Mouse (Mus musculus) CD8-positive naive resting alpha-beta T cell, adult 2 months (primary cell): ENCODE measurements around the gene Axin1.

Experiments
- DNase-seq, 2 experiments: peaks; one replicate each; pipeline ENCODE4 v3.0.0; 2022; ENCODE audit warnings: low read depth in 2 of 2, low spot score in 2 of 2

Axin1 gene

GRCm38 (mm10) chr17:26237667-26238066, 99.2 kb downstream of the Axin1 start:
- DNase-seq: no peak

- DNase-seq: no peak
Observed at GRCm38 (mm10) chr17:26239551-26239950, 101.1 kb downstream of the Axin1 start.

- DNase-seq: no peak
Observed at GRCm38 (mm10) chr17:26240120-26240790, 101.8 kb downstream of the Axin1 start.

- DNase-seq: no peak
Observed at GRCm38 (mm10) chr17:26240990-26241389, 102.5 kb downstream of the Axin1 start.

GRCm38 (mm10) chr17:26243471-26244100, 105.1 kb downstream of the Axin1 start:
- DNase-seq: peak; percentile 69 to 73

GRCm38 (mm10) chr17:26244101-26244841, 105.8 kb downstream of the Axin1 start, which contains the start of gene Fam234a:
Gene Fam234a, minus strand, starts transcription at chr17:26244242.
- peak; percentile 77 to 86 for DNase-seq
